Mouse (Mus musculus): ENCODE results near the gene Cds2. TPM values are rescaled to one million over a fixed set of nuclear protein-coding genes. Genes with fewer than 3 reads are reported as not detected.
"Not testable (repeated sequence)": the region's sequence is repeated elsewhere in the genome, so short reads cannot be mapped to it uniquely, and the experiment has no call there.

The Cds2 gene
- polyA plus RNA-seq, 1 experiment from 2014 or later: 43.7 TPM

- no peak for ATAC-seq (ENCODE audit: low FRiP score)
- Histone ChIP-seq H3K4me3 (no peak overlapping the region), H3K36me3 (peaks cover 73% of the 10 kb centered on the region), H3K4me2 (replicated peaks) (no peak overlapping the region), H3K4me1 (no peaks in the 10 kb centered on the region), H3K9me3 (replicated peaks) (no peaks in the 10 kb centered on the region), H3K27me3 (no peaks in the 10 kb centered on the region), H3K27ac (no peak overlapping the region), H3K9ac (no peak overlapping the region)
- whole genome bisulfite sequencing: 95% methylated on average over 11 of the region's 11 CpGs
Observed at GRCm38 (mm10) chr2:132307213-132307843, 44.4 kb downstream of the Cds2 start.

GRCm38 (mm10) chr2:132308829-132309228, 45.9 kb downstream of the Cds2 start:
- H3K9me3 ChIP-seq (replicated peaks): no peaks in the 10 kb centered on the region; the same call in 1 of the 2 replicates
- ATAC-seq (ENCODE audit: low FRiP score): no peak
- no peaks in the 10 kb centered on the region for H3K27me3 ChIP-seq
- no peak overlapping the region for H3K4me3 ChIP-seq
- no peak overlapping the region for H3K9ac ChIP-seq
- H3K4me1 ChIP-seq: no peaks in the 10 kb centered on the region
- 96% methylated on average over 6 of the region's 6 CpGs for WGBS
- H3K27ac ChIP-seq: no peak overlapping the region
- peaks cover 61% of the 10 kb centered on the region for H3K36me3 ChIP-seq
- H3K4me2 ChIP-seq (replicated peaks): no peak overlapping the region

GRCm38 (mm10) chr2:132309398-132309930, 46.5 kb downstream of the Cds2 start:
- Histone ChIP-seq H3K27ac (no peak overlapping the region), H3K4me3 (no peak overlapping the region), H3K9ac (no peak overlapping the region), H3K36me3 (peaks cover 55% of the 10 kb centered on the region), H3K4me1 (no peaks in the 10 kb centered on the region), H3K27me3 (no peaks in the 10 kb centered on the region), H3K9me3 (replicated peaks) (no peaks in the 10 kb centered on the region; the same call in 1 of the 2 replicates), H3K4me2 (replicated peaks) (no peak overlapping the region)
- ATAC-seq (ENCODE audit: low FRiP score): no peak
- WGBS: 95% methylated on average over 6 of the region's 6 CpGs

GRCm38 (mm10) chr2:132312616-132313015, 49.7 kb downstream of the Cds2 start:
- Histone ChIP-seq H3K36me3 (peaks cover 31% of the 10 kb centered on the region), H3K4me3 (no peak overlapping the region), H3K27me3 (no peaks in the 10 kb centered on the region), H3K4me1 (no peaks in the 10 kb centered on the region), H3K27ac (no peak overlapping the region), H3K9me3 (replicated peaks) (no peaks in the 10 kb centered on the region; the same call in 1 of the 2 replicates), H3K9ac (no peak overlapping the region), H3K4me2 (replicated peaks) (no peak overlapping the region)
- no peak for ATAC-seq (ENCODE audit: low FRiP score)
- WGBS: 82% methylated on average over 5 of the region's 5 CpGs

- 95% methylated on average over 2 of the region's 2 CpGs for WGBS
- Histone ChIP-seq H3K9ac (no peak overlapping the region), H3K27me3 (no peaks in the 10 kb centered on the region), H3K9me3 (replicated peaks) (no peaks in the 10 kb centered on the region; the same call in 1 of the 2 replicates), H3K4me2 (replicated peaks) (no peak overlapping the region), H3K36me3 (peaks cover 23% of the 10 kb centered on the region), H3K4me1 (no peaks in the 10 kb centered on the region), H3K4me3 (no peak overlapping the region), H3K27ac (no peak overlapping the region)
- ATAC-seq (ENCODE audit: low FRiP score): peak; percentile 46
Observed at GRCm38 (mm10) chr2:132313568-132313967, 50.6 kb downstream of the Cds2 start.

GRCm38 (mm10) chr2:132314057-132314456, 51.1 kb downstream of the Cds2 start:
- not testable (repeated sequence) for H3K27ac ChIP-seq; H3K4me3 ChIP-seq; H3K4me1 ChIP-seq; H3K9me3 ChIP-seq (replicated peaks); ATAC-seq (ENCODE audit: low FRiP score); H3K27me3 ChIP-seq; H3K9ac ChIP-seq; H3K4me2 ChIP-seq (replicated peaks)
- H3K36me3 ChIP-seq: peaks cover 21% of the 10 kb centered on the region
- WGBS: 88% methylated on average over 8 of the region's 8 CpGs

GRCm38 (mm10) chr2:132316041-132316808, 53.3 kb downstream of the Cds2 start:
- H3K9ac ChIP-seq: no peak overlapping the region
- no peak overlapping the region for H3K4me3 ChIP-seq
- H3K4me2 ChIP-seq (replicated peaks): no peak overlapping the region
- ATAC-seq (ENCODE audit: low FRiP score): peak; percentile 72
- H3K9me3 ChIP-seq (replicated peaks): no peaks in the 10 kb centered on the region; the same call in 1 of the 2 replicates
- 0 out of 2 replicates have a peak, but pooled peaks cover 5% of the 10 kb centered on the region for H3K36me3 ChIP-seq
- no peaks in the 10 kb centered on the region for H3K4me1 ChIP-seq
- H3K27ac ChIP-seq: no peak overlapping the region
- WGBS: 41% methylated on average over 8 of the region's 8 CpGs
- no peaks in the 10 kb centered on the region for H3K27me3 ChIP-seq

- no peaks in the 10 kb centered on the region for H3K27me3 ChIP-seq
- no peaks in the 10 kb centered on the region for H3K4me1 ChIP-seq
- H3K27ac ChIP-seq: no peak overlapping the region
- H3K4me2 ChIP-seq (replicated peaks): no peak overlapping the region
- no peak overlapping the region for H3K9ac ChIP-seq
- 88% methylated on average over 1 of the region's 1 CpGs for WGBS
- no peaks in the 10 kb centered on the region; the same call in 1 of the 2 replicates for H3K9me3 ChIP-seq (replicated peaks)
- no peak overlapping the region for H3K4me3 ChIP-seq
- no peaks in the 10 kb centered on the region for H3K36me3 ChIP-seq
- no peak for ATAC-seq (ENCODE audit: low FRiP score)
Observed at GRCm38 (mm10) chr2:132317178-132317577, 54.2 kb downstream of the Cds2 start.

- no peak for ATAC-seq (ENCODE audit: low FRiP score)
- no peak overlapping the region for H3K4me2 ChIP-seq (replicated peaks)
- WGBS: 68% methylated on average over 5 of the region's 5 CpGs
Observed at GRCm38 (mm10) chr2:132320516-132320915, 57.6 kb downstream of the Cds2 start.

GRCm38 (mm10) chr2:132323541-132323940, 60.6 kb downstream of the Cds2 start:
- Histone ChIP-seq H3K36me3 (no peaks in the 10 kb centered on the region), H3K4me3 (no peak overlapping the region), H3K9me3 (replicated peaks) (no peaks in the 10 kb centered on the region), H3K4me2 (replicated peaks) (no peak overlapping the region), H3K9ac (no peak overlapping the region), H3K27me3 (no peaks in the 10 kb centered on the region), H3K27ac (no peak overlapping the region), H3K4me1 (no peaks in the 10 kb centered on the region)
- WGBS: 71% methylated on average over 4 of the region's 4 CpGs
- ATAC-seq (ENCODE audit: low FRiP score): no peak

More at GRCm38 (mm10) chr2:132320516-132320915, 57.6 kb downstream of the Cds2 start:
- H3K9ac ChIP-seq: no peak overlapping the region
- H3K4me3 ChIP-seq: no peak overlapping the region
- H3K9me3 ChIP-seq (replicated peaks): no peaks in the 10 kb centered on the region
- H3K27ac ChIP-seq: no peak overlapping the region
- H3K4me1 ChIP-seq: no peaks in the 10 kb centered on the region
- no peaks in the 10 kb centered on the region for H3K27me3 ChIP-seq
- no peaks in the 10 kb centered on the region for H3K36me3 ChIP-seq

GRCm38 (mm10) chr2:132337202-132337601, 74.3 kb downstream of the Cds2 start:
- Histone ChIP-seq H3K4me3 (no peak overlapping the region), H3K27me3 (no peaks in the 10 kb centered on the region), H3K27ac (no peak overlapping the region), H3K9ac (no peak overlapping the region), H3K4me2 (replicated peaks) (no peak overlapping the region), H3K4me1 (no peaks in the 10 kb centered on the region), H3K36me3 (no peaks in the 10 kb centered on the region), H3K9me3 (replicated peaks) (no peaks in the 10 kb centered on the region)
- 89% methylated on average over 2 of the region's 2 CpGs for WGBS
- ATAC-seq (ENCODE audit: low FRiP score): no peak

- Histone ChIP-seq H3K4me2 (replicated peaks) (no peak overlapping the region), H3K4me1 (no peaks in the 10 kb centered on the region), H3K27ac (no peak overlapping the region), H3K9me3 (replicated peaks) (no peaks in the 10 kb centered on the region), H3K36me3 (no peaks in the 10 kb centered on the region), H3K9ac (no peak overlapping the region), H3K4me3 (no peak overlapping the region), H3K27me3 (no peaks in the 10 kb centered on the region)
- WGBS: 88% methylated on average over 2 of the region's 2 CpGs
- ATAC-seq (ENCODE audit: low FRiP score): no peak
Observed at GRCm38 (mm10) chr2:132340350-132340749, 77.4 kb downstream of the Cds2 start.

Measured in hindbrain, embryonic 12.5 days (tissue).